Mouse (Mus musculus): ENCODE results near the gene Arhgap35. TPM values are rescaled to one million over a fixed set of nuclear protein-coding genes. Genes with fewer than 3 reads are reported as not detected.
"Not testable (repeated sequence)": the region's sequence is repeated elsewhere in the genome, so short reads cannot be mapped to it uniquely, and the experiment has no call there.

Gene Arhgap35
- total RNA-seq, 2 experiments from 2014 or later, result 52.5 to 62.2 TPM

DNA sequence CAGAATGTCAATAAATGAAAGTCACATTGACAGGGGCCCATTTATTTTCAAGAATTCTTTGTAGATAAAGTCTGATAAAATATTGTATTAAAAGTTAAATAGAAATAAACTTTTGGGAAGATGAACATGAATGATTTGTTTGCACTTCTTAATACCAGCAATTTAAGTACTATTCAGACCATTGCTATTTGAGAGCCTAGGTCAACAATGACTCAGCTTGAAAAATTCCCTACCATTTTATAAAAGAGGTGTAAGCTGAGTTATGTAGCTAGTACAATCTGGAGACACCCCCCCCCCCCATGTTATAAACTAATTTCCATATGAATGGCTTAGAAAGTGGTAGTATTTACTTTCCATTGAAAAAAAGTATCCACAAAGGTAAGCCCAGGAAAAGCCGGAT, 5.8 kb downstream of the Arhgap35 start:
- intact Hi-C loops (cut with DNase I), result no loop called here
- no peak for DNase-seq

DNA sequence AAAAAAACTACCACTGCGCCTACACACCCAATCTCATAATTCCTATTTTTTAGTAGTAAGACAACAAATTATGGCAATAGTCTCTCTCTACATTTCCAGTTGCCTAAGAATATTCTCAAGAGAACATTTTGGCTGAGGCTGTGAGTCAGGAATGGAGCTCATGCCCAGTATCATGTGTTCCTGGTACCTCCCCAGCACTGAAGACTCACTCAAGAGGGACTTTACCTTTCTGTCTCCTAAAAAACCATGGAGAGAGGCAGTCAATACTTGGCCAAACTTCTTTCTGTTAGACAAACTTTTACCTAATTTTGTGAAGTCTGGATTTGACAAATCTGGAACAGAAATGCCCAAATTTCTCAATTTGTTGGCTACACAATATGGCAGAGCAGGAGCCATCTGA, 6.7 kb downstream of the Arhgap35 start:
- intact Hi-C loops (cut with DNase I), result no loop called here
- DNase-seq, result no peak

DNA sequence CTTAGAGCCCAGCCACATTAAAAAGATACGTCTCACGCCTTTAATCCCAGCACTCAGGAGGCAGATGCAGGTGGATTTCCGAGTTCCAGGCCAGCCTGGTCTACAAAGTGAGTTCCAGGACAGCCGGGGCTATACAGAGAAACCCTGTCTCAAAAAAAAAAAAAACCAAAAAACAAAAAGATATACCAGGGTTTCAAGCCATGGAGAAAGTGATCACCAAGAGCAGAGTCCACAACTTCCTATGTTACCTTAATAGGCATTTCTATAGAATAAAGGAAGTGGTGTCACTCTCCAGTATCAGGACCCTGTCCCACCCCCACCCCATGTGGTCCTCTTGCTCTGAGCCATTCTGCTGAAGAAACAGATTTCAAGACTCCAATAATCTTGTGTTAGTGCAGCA, 8.0 kb downstream of the Arhgap35 start:
- DNase-seq; intact Hi-C loops (cut with DNase I): not testable (repeated sequence)

DNA sequence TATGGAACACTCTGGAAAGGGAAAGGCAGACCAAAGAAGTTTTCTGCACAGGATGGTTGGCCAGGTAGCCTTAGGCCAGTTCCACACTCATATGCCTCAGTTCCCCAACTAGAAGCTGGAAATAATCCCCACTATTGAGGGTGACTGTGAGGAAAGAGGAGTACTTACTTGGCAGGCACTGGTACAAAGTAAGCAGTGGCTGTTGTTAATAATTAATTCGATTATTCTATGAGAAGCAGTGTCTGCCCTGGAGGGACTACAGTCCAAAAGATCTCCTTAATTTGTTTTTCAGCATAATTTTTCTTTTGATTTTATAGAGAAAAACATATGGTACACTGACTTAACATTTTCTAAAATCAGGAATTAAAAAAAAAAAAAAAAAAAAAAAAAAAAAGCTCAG, 10.7 kb downstream of the Arhgap35 start:
- DNase-seq, result no peak
- intact Hi-C loops (cut with DNase I), result no loop called here

DNA sequence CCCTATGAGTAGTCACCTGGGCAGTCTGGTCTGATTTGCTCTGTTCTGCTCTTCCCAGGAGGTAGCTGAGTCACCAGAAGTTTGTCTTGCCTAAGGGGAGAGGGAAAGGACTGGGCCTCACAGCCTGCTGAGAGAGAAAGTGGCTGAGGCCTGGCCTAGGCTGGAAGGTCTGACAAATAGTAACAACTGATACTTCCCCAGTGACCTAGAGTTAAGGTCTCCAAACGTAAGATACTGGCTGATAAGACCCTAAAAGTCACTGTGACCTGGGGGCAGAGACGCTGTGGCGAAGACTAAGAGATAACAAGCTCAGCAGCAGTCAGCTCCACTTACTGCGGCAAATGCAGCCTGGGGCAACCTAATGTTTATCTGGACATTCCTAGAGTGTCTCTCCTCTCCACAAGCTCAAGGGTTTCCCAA, 13.1 kb downstream of the Arhgap35 start:
- DNase-seq, result no peak
- intact Hi-C loops (cut with DNase I), result no loop called here

DNA sequence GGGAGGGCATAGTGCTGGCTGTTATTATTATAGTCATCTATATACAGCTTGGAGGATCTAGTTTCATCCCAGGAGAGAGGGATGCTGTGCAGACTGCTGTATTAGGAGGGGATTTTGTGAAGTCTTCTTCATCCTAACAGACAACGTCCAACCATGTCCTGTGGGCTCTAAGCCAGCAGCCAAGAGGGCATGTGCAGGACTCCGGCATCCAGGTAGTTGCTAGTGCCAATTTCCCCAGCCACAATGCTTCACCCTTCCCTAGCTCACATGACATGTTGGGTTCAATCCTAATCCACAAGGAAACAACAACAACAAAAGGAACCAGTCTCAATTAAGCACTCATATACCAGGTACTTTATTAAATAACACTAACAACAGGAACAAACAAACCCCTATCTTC, 15.8 kb downstream of the Arhgap35 start:
- intact Hi-C loops (cut with DNase I), result no loop called here
- DNase-seq, result no peak

DNA sequence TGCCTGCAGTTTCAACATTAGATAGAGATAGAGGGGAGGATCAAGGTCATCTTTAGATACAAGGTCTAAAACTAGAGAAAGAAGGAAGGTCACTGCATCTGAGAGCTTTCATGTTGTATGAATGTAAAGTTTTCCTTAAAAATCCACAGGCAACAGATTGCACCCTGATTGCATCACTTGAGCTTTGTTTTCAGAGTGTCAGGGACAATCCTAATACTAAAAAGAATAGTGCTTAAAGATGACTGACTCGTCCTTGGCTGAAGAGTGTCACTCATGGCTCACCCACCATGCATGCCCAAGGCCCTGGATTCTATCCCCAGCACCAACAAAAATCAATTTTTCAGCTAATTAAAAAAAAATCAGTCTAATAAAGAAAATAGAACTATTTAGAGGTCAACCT, 23.5 kb downstream of the Arhgap35 start:
- intact Hi-C loops (cut with DNase I), result loop anchor here (2.0 kb wide), 1 partner anchor 20 kb away; no protein-coding TSS in a partner anchor
- DNase-seq, result no peak

DNA sequence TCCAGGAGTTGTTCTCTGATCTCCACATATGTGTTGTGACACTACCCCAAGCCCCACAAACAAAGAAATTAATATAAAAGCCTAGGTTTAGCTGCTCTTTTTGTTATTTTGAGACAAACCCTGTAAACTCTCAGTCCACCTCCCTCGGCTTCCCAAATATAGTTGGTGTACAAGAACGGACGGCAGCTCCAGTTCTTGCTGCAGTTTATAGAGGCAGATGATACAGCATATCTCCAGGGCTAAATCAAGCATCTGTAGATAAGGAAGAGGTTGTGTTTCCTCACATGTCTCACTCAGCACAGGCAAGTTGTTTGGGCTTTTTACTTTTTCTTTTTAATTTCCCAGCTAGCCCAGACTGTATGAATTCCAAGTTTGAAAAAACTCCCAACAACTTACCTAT, 27.1 kb downstream of the Arhgap35 start:
- DNase-seq, result no peak
- intact Hi-C loops (cut with DNase I), result no loop called here

DNA sequence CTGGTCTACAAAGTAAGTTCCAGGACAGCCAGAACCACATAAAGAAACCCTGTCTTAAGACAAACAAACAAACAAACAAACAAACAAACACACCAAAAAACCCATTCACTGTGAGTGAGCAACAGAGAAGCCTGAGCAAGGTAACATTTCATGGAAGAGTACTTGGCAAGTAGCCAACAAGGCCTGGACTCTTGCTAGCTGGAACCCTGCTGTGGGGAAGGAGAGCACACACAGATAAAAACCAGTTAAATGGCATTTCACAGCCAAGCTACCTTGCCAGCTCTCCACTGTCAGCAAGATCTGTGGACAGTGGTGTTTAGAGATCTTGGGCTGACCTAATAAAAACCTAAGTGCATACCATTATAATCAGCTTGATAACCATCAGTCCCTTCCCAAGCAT, 30.4 kb downstream of the Arhgap35 start:
- intact Hi-C loops (cut with DNase I), result no loop called here
- peak; percentile 29 to 34 for DNase-seq

DNA sequence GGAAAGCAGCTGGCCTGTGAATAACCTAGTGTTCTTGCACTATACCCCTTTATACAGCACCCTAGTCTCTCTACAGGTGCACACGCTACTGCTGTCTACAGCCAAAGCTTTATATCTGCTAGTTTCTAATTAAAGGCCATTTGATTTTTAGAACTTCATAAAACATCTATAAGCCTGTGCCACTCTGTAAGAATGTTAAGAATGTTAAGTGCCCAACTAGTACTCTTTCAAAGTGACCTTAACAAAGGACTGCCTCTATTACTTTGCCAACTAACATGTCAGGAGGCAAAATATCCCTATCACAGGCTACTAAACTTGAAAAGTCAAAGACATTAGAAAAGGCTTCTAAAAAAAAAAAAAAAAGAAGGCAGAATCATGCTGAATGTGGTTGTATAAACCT, 31.0 kb downstream of the Arhgap35 start:
- intact Hi-C loops (cut with DNase I), result no loop called here
- peak; percentile 30 to 35 for DNase-seq

DNA sequence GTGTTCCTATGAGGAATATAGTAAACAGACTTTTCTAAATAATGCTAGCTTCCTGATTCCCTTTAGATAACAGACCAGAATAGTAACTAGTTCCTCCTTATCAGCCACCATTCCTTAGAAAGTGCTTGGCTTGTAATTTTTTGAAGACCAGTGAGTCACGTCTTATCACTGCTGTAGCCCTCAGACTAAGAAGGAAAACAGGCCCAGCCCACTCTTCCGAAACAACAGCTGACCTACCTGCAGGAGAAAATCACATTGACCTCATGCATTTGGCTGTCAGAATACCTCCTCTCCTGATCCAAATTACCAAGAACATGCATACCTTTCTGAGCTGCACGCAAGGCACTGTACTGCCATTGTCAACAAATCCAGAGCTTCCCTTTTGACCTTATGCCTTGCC, 32.5 kb downstream of the Arhgap35 start:
- intact Hi-C loops (cut with DNase I), result no loop called here
- no peak for DNase-seq

DNA sequence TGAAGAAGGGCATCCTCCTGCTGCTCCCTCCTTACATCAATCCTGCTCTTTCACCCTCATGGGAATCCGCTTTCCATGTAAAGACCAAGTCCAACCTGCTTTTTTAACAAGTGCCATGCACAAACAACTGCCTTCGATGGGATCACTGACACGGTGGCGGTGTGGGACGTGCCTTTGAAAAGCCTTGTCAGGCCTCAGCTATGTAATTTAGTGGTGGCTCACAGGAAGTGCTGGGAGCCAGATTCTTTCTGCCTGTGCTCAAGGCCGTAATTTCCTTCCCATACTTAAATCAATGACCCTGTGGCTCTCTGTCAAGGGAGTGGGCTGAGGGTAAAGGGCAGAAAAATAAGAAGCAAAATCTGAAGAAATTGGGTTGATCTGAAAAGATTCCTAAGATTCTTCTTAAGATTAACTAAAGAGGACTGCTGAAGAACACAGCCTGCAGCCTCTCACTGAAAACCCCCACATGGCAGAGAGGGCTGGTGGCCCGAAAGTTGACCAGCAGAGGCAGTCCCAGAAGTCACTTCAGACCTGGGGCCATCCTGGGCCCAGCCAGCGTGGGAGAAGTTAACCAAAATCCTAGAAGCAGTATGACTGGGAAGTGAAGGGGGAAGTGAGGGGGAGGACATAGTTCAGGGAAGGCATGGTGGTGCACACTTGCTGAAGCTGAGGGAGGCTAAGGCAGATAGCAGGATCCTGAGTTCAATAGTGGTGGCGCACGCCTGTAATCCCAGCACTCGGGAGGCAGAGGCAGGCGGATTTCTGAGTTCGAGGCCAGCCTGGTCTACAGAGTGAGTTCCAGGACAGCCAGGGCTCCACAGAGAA, 33.3 kb downstream of the Arhgap35 start:
- intact Hi-C loops (cut with DNase I), result no loop called here
- DNase-seq, result peak; percentile 39 to 47

DNA sequence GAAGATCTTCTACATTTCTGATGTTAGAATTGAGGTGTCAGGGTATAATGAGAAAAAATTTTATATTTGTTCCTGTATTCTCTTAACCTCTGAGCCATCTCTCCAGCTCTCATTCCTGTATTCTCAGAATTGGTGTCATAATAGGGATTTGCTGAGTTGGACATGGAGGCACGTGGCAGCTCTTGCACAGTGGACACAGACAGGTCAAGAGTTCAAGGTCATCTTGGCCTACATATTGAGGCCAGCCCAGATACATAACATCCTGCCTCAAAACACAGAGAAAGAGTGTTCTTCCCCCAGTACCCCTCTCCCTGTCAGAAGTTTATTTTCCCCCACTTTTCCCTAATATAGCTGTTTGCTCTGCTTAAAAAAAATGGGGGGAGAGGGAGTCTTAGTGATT, 38.1 kb downstream of the Arhgap35 start:
- no peak for DNase-seq
- intact Hi-C loops (cut with DNase I), result no loop called here

DNA sequence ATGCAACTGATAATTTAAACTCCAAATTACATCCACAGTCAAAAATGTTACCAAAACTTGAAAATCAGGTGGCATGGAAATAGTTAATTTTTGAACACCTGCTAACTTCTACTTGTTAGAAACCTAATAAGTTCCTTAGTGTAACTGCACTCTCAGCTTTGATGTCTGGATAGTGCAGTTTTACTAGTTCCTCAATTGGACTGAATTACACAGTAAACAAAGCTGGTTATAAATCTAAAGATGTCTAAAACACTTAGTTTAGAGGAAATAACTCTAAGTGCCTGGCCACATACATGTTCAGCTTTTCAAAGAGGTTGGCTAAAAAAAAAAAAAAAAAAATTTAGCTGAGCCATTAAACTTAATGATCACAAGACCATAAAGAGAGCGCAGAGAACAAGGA, 43.6 kb downstream of the Arhgap35 start:
- no peak for DNase-seq
- intact Hi-C loops (cut with DNase I), result loop anchor here (5.0 kb wide), 1 partner anchor 41 kb away; the partner anchor contains the start of gene Arhgap35

DNA sequence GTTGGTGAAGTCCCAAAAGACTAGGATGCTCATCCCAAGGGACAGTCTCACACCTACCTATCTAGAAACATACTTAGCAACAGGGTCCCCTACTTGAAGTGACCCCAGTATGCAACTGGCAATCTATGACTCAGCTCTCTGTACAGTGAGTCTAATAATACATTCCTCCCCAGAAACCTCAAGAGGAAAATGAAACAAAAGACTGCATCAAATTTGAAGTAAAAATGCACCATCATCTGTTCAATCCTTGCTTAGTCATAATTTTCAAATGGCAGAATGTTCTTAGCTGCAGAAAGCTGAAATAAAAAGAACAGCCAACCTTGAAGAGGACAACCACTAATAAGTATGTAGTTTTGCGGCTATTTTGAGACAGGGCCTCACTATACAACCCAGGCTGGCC, 44.1 kb downstream of the Arhgap35 start:
- no peak for DNase-seq
- intact Hi-C loops (cut with DNase I), result loop anchor here (5.0 kb wide), 1 partner anchor 42 kb away; the partner anchor contains the start of gene Arhgap35

DNA sequence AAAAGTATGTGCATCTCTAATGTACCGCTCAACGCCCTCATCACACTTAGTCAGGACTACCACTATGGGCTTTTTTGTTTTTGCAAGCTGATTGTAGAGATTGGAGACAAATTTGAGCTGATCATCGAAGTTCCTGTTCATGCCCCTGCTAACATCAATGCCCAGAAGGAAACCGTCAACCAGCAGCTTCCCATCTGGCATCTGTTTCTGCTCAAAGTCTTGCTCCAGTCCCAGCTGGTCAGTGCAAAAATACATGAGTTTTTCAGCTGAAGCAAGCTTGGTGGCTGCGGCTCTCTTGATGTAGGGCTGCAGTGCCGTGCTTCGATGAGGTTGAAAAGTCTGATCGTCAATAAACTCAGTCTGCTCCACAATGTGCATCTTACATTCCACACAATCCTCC, 50.3 kb downstream of the Arhgap35 start:
- intact Hi-C loops (cut with DNase I), result no loop called here
- no peak for DNase-seq

DNA sequence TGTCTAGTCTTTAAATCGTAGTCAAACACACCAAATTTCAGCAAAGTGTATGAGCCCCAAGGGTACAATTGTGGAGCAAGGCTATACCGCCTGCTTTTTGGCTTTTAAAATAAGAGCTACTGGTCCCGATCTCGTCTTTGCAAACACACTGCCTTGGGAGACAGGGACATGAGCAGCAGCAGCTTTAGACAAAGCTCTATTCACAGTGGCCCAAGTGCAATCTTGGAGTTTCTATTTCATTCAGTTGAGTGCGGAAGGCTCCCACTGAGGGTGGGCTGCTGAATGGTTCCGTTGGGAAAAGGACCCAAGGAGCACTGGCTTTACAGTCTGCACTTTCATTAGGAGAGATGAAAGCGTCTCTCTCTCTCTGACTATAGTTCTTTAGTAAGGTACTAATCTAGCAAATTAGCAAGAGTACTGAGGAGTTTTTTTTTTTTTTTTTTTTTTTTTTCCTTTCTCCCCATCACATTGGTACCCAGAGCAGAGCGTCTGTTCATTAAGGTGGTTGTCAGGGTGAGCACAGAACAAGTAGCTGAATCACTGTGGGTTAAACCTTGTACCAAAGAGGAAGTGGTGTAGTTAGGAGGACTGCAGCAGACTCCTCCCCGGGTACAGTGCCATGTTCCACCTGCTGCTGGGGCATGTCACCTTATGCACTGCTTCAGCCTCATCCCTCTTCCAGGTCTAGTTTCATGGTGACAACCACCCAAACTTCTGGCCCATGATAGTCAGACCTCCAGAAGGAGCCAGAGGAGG, 56.8 kb downstream of the Arhgap35 start:
- intact Hi-C loops (cut with DNase I), result no loop called here
- DNase-seq, result no peak

DNA sequence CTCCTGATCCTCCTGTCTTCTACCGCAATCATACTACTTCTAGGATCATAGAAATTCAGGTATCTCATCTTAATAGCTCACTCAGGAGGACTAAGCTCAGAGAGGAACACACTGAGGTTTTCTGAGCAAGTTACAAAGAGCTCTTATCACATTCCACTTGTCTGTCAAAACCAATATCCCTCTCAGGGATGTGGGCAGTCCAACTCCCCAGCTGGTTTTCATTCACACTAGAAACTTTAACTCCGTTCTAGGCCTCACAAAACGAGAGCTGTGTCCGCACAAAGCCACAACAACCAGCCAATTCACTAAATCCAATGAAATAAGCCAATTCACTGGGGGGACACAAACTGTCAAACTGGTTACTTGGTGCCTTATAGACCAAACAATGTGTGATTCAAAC, 57.5 kb downstream of the Arhgap35 start:
- intact Hi-C loops (cut with DNase I), result no loop called here
- DNase-seq, result no peak

DNA sequence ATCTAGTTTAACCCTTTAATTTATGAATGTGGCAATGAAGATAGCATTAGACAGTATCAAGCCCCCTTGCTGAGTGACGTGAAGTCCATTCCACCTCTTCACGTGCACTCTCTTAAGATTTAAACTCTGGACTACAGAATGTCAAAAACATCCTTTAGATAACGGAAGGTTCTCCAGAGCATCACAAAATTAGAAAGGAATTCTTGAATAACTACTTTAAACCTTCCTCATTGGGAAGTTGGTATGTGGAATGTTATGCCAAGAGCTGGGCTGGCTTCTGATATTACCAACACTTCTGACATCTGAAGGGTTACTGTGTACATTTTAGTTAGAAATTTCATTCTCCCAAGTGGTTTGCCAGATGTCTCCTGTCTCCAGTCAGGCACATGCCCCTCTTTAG, 60.6 kb downstream of the Arhgap35 start:
- no peak for DNase-seq
- intact Hi-C loops (cut with DNase I), result no loop called here

DNA sequence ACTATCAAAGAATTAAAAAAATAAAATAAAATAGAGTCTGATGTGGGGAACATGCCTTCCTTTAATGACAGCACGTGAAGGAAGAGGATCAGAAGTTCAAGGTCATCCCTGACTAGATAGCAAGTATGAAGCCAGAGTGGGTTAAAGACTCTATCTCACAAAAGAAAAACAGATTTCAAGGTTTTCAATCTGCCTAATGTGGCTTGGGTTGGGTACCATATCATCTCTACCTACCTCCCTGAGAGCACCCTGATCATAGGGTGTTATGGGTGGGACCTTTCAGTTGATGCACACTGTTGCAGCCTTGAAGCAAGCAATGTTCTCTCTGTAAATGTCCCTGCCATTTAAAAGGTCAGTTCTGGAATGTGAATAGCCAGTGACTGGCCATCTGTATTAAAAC, 63.2 kb downstream of the Arhgap35 start:
- DNase-seq, result no peak
- intact Hi-C loops (cut with DNase I), result no loop called here

DNA sequence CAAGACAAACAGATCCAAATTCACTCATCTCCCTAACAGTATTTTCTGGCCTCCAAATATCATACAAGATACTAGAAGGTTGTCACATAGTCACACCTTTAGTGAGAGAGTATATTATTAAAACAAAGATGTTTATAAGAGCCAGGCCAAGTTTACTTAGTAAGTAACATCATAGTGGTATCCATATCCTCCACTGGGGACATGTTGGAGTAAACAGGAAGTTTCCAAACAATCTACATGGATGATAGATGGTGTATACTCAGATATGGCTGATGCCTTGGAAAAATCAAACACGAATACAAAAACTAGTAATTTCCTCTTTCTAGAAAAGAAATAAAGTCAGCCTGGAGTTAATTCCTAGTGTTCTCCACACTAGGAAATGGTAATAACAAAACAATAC, 65.5 kb downstream of the Arhgap35 start:
- intact Hi-C loops (cut with DNase I), result no loop called here
- no peak for DNase-seq

DNA sequence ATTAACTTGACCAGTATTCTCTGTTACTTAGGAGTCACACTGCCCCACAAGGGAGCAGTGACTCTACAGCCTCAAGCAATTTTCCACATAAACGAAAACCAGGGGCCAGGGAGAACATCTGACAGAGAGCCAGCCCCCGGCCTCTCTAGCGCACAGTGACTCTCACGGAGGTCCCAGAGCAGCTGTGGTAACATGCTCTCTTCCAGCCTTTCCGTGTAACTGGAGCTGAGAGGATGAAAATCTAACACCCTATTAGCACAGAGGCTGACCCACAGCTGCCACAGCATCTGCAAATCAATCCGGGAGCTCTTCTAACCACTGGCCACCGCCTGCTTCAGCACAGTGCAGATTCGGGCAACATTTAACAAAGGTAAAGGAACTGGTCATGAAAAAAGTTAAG, 70.0 kb downstream of the Arhgap35 start:
- DNase-seq, result peak; percentile 35 to 43
- intact Hi-C loops (cut with DNase I), result no loop called here

Measured in heart, postnatal 10 days (tissue).